14 mouse cellular contexts compared by ENCODE assay signal in the genomic region with DNA sequence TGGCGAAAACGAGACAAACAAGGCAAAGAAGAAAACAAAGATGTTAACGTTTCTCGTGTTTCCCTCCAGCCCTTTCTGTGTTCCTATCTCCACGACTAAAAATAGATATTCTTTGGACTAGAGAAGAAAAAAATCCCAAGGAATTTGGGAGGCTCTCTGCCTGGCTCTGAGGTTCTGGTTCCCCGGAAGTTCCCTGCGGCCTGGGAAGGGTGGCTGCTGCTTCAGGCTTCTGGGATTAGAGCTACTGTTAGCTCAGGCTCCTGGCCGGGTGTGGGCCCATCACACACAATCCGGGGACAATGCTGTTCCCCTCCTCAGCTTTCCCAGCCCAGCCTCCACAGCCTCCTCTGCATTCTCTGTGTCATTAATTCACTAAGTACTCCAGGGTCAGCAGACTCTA.
DNase-seq lines count a peak whose midpoint lies in the region; ATAC-seq and TF ChIP-seq lines count a peak whose summit lies in the region.
"Had no signal": no experiment of that assay in that cellular context is flagged by ENCODE, and none has a peak within 500 bp of the region (broad histone marks: within the 10 kb centered on the region; RNA-seq: fewer than 3 reads in every experiment).

No protein-coding gene starts in this region.

- no peaks in the 10 kb centered on the region for H3K9me3 ChIP-seq in heart, embryonic 10.5 days
- no peaks in the 10 kb centered on the region; the same call in 1 of the 2 replicates for H3K9me3 ChIP-seq in heart, embryonic 11.5 days (replicated peaks; ENCODE audit: control insufficient read depth, low read length)
- 0 out of 2 replicates have a peak, but pooled peaks cover 3% of the 10 kb centered on the region for H3K9me3 ChIP-seq in kidney, embryonic 16.5 days (ENCODE audit: low read length)
- H3K9me3 ChIP-seq: neural tube, embryonic 13.5 days had no signal

- WGBS in heart, embryonic 10.5 days = 32% methylated on average over 9 of the region's 9 CpGs
- WGBS in heart, embryonic 11.5 days (ENCODE audit: insufficient replicate concordance) = 25% methylated on average over 9 of the region's 9 CpGs
- 46% methylated on average over 9 of the region's 9 CpGs for WGBS in kidney, embryonic 16.5 days

- no peak for ATAC-seq in heart, embryonic 11.5 days (replicated peaks; ENCODE audit: insufficient number of reproducible peaks, low FRiP score, low TSS enrichment)
- ATAC-seq in kidney, embryonic 16.5 days (ENCODE audit: low FRiP score, low TSS enrichment) = 0 out of 2 replicates have a peak, but pooled peaks have one; percentile 21
- ATAC-seq: forebrain, embryonic 14.5 days had no signal

- no peak overlapping the region for H3K4me2 ChIP-seq in heart, embryonic 11.5 days
- no peak overlapping the region for H3K4me2 ChIP-seq in kidney, embryonic 16.5 days (replicated peaks; ENCODE audit: low read depth, low read length)
- H3K4me2 ChIP-seq: neural tube, embryonic 13.5 days had no signal

- H3K27me3 ChIP-seq in heart, embryonic 10.5 days (ENCODE audit: insufficient read depth, poor library complexity, severe bottlenecking) = no peaks in the 10 kb centered on the region
- H3K27me3 ChIP-seq in heart, embryonic 11.5 days (ENCODE audit: control insufficient read depth, insufficient read depth, low read length) = no peaks in the 10 kb centered on the region
- H3K27me3 ChIP-seq in kidney, embryonic 16.5 days (ENCODE audit: insufficient read depth, low read length) = no peaks in the 10 kb centered on the region
- no peaks in the 10 kb centered on the region for H3K27me3 ChIP-seq in testis, adult 2 months (ENCODE audit: control insufficient read depth, insufficient read depth, low read length)
- H3K27me3 ChIP-seq: neural tube, embryonic 13.5 days; Patski had no signal

- no peak for TF ChIP-seq CTCF in testis, adult 2 months (IDR thresholded peaks at IDR 0.05; ENCODE audit: control insufficient read depth, insufficient read depth, insufficient replicate concordance, low read depth, low read length)

- H3K27ac ChIP-seq in heart, embryonic 10.5 days = peak overlapping the region; percentile 84
- no peak overlapping the region for H3K27ac ChIP-seq in heart, embryonic 11.5 days (ENCODE audit: low read depth, low read length)
- H3K27ac ChIP-seq in kidney, embryonic 16.5 days (ENCODE audit: low read length) = peak overlapping the region; percentile 83
- H3K27ac ChIP-seq in testis, adult 2 months (ENCODE audit: control insufficient read depth, insufficient read depth, low read depth, low read length) = peak overlapping the region; percentile 37
- H3K27ac ChIP-seq: liver, embryonic 14.5 days; neural tube, embryonic 13.5 days had no signal

- H3K9ac ChIP-seq in heart, embryonic 11.5 days (ENCODE audit: low read depth, low read length) = no peak overlapping the region
- H3K9ac ChIP-seq in kidney, embryonic 16.5 days (replicated peaks; ENCODE audit: low read length) = peak overlapping the region; percentile 35
- H3K9ac ChIP-seq: liver, embryonic 14.5 days; neural tube, embryonic 13.5 days had no signal

- TF ChIP-seq POLR2A in testis, adult 2 months (IDR thresholded peaks at IDR 0.05; ENCODE audit: control insufficient read depth, low read depth, low read length) = no peak

- peaks cover 39% of the 10 kb centered on the region for H3K4me1 ChIP-seq in heart, embryonic 10.5 days
- no peaks in the 10 kb centered on the region for H3K4me1 ChIP-seq in heart, embryonic 11.5 days (ENCODE audit: control insufficient read depth, insufficient read depth, low read length)
- peaks cover 37% of the 10 kb centered on the region for H3K4me1 ChIP-seq in kidney, embryonic 16.5 days (ENCODE audit: insufficient read depth, low read length)
- no peaks in the 10 kb centered on the region; the same call in 1 of the 2 replicates for H3K4me1 ChIP-seq in testis, adult 2 months (ENCODE audit: control insufficient read depth, insufficient read depth, low read length)
- H3K4me1 ChIP-seq: neural tube, embryonic 13.5 days had no signal

- H3K36me3 ChIP-seq in heart, embryonic 10.5 days = no peaks in the 10 kb centered on the region
- H3K36me3 ChIP-seq in heart, embryonic 11.5 days (ENCODE audit: control insufficient read depth, insufficient read depth, low read length) = no peaks in the 10 kb centered on the region
- H3K36me3 ChIP-seq in kidney, embryonic 16.5 days (ENCODE audit: insufficient read depth, low read length) = no peaks in the 10 kb centered on the region
- H3K36me3 ChIP-seq in testis, adult 2 months (ENCODE audit: control insufficient read depth, insufficient read depth, low read length) = no peaks in the 10 kb centered on the region
- H3K36me3 ChIP-seq: neural tube, embryonic 13.5 days had no signal

- H3K4me3 ChIP-seq in heart, embryonic 10.5 days = no peak overlapping the region
- H3K4me3 ChIP-seq in heart, embryonic 11.5 days (ENCODE audit: low read depth, low read length) = no peak overlapping the region
- H3K4me3 ChIP-seq in kidney, embryonic 16.5 days (ENCODE audit: low read length) = no peak overlapping the region
- no peak overlapping the region for H3K4me3 ChIP-seq in testis, adult 2 months (ENCODE audit: control insufficient read depth, low read depth, low read length)
- H3K4me3 ChIP-seq: neural tube, embryonic 13.5 days had no signal

- DNase-seq in heart, embryonic 10.5 days (ENCODE audit: low spot score) = no peak
- no peak for DNase-seq in kidney, postnatal 10 days
- DNase-seq in testis, postnatal 14 days (ENCODE audit: low spot score) = no peak
- DNase-seq in thymus, postnatal 0 days (ENCODE audit: low spot score) = no peak
- no peak for DNase-seq in frontal cortex, postnatal 36 days (ENCODE audit: low spot score in 2 of 2)
- DNase-seq: heart, postnatal 36 days; right cerebral cortex, adult 18-20 months had no signal
